Mouse (Mus musculus) stomach, embryonic 16.5 days (tissue): ENCODE measurements at regions not wholly inside any gene's neighbourhood (a gene's known extent, or its start where the extent isn't known, plus 50 kb on each side); places are given as distances from the start of the nearest gene placed in this dataset.

Experiments used
- ATAC-seq: fragments of 200-750 bp; cut with Nextera tagmentation; 2 replicates; pipeline ENCODE4 v1.8.0; 2017; ENCODE audit warnings: moderate number of reproducible peaks, moderate TSS enrichment; ENCODE audit not compliant: insufficient read depth, low FRiP score
- H3K27ac ChIP-seq: fragments of 300-500 bp; sonication (generic); 2 replicates; pipeline ENCODE4 v1.5.1; 2014; ENCODE audit warnings: low read length
- H3K27me3 ChIP-seq: fragments of 300-500 bp; sonication (generic); 2 replicates; pipeline ENCODE4 v1.6.1; 2014; ENCODE audit warnings: low read length, control low read depth, mixed read lengths; ENCODE audit not compliant: control insufficient read depth, insufficient read depth
- H3K36me3 ChIP-seq: fragments of 300-500 bp; sonication (generic); 2 replicates; pipeline ENCODE4 v1.6.1; 2014; ENCODE audit warnings: low read length; ENCODE audit not compliant: control insufficient read depth, insufficient read depth
- H3K4me1 ChIP-seq: fragments of 300-500 bp; sonication (generic); 2 replicates; pipeline ENCODE4 v1.6.1; 2014; ENCODE audit warnings: low read length, control low read depth, mixed read lengths; ENCODE audit not compliant: control insufficient read depth, insufficient read depth
- H3K4me2 ChIP-seq: fragments of 300-500 bp; sonication (generic); 2 replicates; pipeline ENCODE4 v1.6.1; 2014; ENCODE audit warnings: low read depth, low read length, mixed read lengths
- H3K4me3 ChIP-seq: fragments of 300-500 bp; sonication (generic); replicated peaks from 2 replicates; pipeline ENCODE4 v1.5.1; 2014; ENCODE audit warnings: mild to moderate bottlenecking, low read length
- H3K9ac ChIP-seq: fragments of 300-500 bp; sonication (generic); 2 replicates; pipeline ENCODE4 v1.6.1; 2014; ENCODE audit warnings: low read length
- H3K9me3 ChIP-seq: fragments of 300-500 bp; sonication (generic); replicated peaks from 2 replicates; pipeline ENCODE4 v1.6.1; 2016; ENCODE audit warnings: low read length, control low read depth; ENCODE audit not compliant: control insufficient read depth
- WGBS: fragments of 180-500 bp; shearing (Covaris S2); extraction: QIAGEN DNeasy Blood & Tissue Kit; methylation state at CpG from one replicate; pipeline ENCODE4 v1.1.7; 2014; 5-methylcytosine and 5-hydroxymethylcytosine counted together

- 83% methylated on average over 3 of the region's 3 CpGs for WGBS
- Histone ChIP-seq H3K4me2 (no peak overlapping the region), H3K36me3 (no peaks in the 10 kb centered on the region), H3K4me3 (no peak overlapping the region), H3K27ac (no peak overlapping the region), H3K4me1 (no peaks in the 10 kb centered on the region), H3K27me3 (no peaks in the 10 kb centered on the region), H3K9me3 (no peaks in the 10 kb centered on the region), H3K9ac (no peak overlapping the region)
- no peak for ATAC-seq
Measured at GRCm38 (mm10) chr4:45746451-45746850, 52.4 kb upstream of the Aldh1b1 start.

GRCm38 (mm10) chr4:45745746-45746145, 53.1 kb upstream of the Aldh1b1 start:
- no peaks in the 10 kb centered on the region for H3K9me3 ChIP-seq
- peak; percentile 39; the same call in 1 of the 2 replicates for ATAC-seq
- no peaks in the 10 kb centered on the region for H3K27me3 ChIP-seq
- 49% methylated on average over 9 of the region's 9 CpGs for WGBS
- H3K4me3 ChIP-seq = no peak overlapping the region
- H3K36me3 ChIP-seq = no peaks in the 10 kb centered on the region
- H3K27ac ChIP-seq = peak overlapping the region; percentile 17; the same call in 1 of the 2 replicates
- no peak overlapping the region for H3K4me2 ChIP-seq
- no peak overlapping the region; the same call in 1 of the 2 replicates for H3K9ac ChIP-seq
- H3K4me1 ChIP-seq = no peaks in the 10 kb centered on the region

GRCm38 (mm10) chr4:45744849-45745407, 53.9 kb upstream of the Aldh1b1 start:
- H3K4me3 ChIP-seq = no peak overlapping the region
- no peak overlapping the region for H3K4me2 ChIP-seq
- 78% methylated on average over 4 of the region's 4 CpGs for WGBS
- no peaks in the 10 kb centered on the region for H3K27me3 ChIP-seq
- no peak overlapping the region for H3K27ac ChIP-seq
- H3K36me3 ChIP-seq = no peaks in the 10 kb centered on the region
- no peaks in the 10 kb centered on the region for H3K9me3 ChIP-seq
- H3K4me1 ChIP-seq = no peaks in the 10 kb centered on the region
- H3K9ac ChIP-seq = no peak overlapping the region
- ATAC-seq = no peak

GRCm38 (mm10) chr4:45740779-45741365, 58.0 kb upstream of the Aldh1b1 start:
- Histone ChIP-seq H3K27ac (no peak overlapping the region), H3K4me1 (0 out of 2 replicates have a peak, but pooled peaks cover 2% of the 10 kb centered on the region), H3K27me3 (no peaks in the 10 kb centered on the region), H3K4me2 (no peak overlapping the region), H3K36me3 (no peaks in the 10 kb centered on the region), H3K4me3 (no peak overlapping the region), H3K9me3 (no peaks in the 10 kb centered on the region), H3K9ac (no peak overlapping the region)
- no peak for ATAC-seq
- WGBS = 86% methylated on average over 12 of the region's 12 CpGs

GRCm38 (mm10) chr4:45740319-45740718, 58.5 kb upstream of the Aldh1b1 start:
- Histone ChIP-seq H3K4me3 (no peak overlapping the region), H3K4me2 (no peak overlapping the region), H3K36me3 (no peaks in the 10 kb centered on the region), H3K9me3 (no peaks in the 10 kb centered on the region), H3K4me1 (0 out of 2 replicates have a peak, but pooled peaks cover 2% of the 10 kb centered on the region), H3K27me3 (no peaks in the 10 kb centered on the region), H3K27ac (no peak overlapping the region), H3K9ac (no peak overlapping the region)
- no peak for ATAC-seq
- WGBS = 66% methylated on average over 5 of the region's 5 CpGs

- no peak overlapping the region for H3K9ac ChIP-seq
- no peaks in the 10 kb centered on the region for H3K9me3 ChIP-seq
- no peaks in the 10 kb centered on the region for H3K27me3 ChIP-seq
- ATAC-seq = no peak
- no peak overlapping the region for H3K4me3 ChIP-seq
- 0 out of 2 replicates have a peak, but pooled peaks cover 2% of the 10 kb centered on the region for H3K4me1 ChIP-seq
- no peak overlapping the region for H3K27ac ChIP-seq
- no peak overlapping the region for H3K4me2 ChIP-seq
- 61% methylated on average over 3 of the region's 3 CpGs for WGBS
- no peaks in the 10 kb centered on the region for H3K36me3 ChIP-seq
Measured at GRCm38 (mm10) chr4:45739696-45740095, 59.1 kb upstream of the Aldh1b1 start.

- WGBS = 64% methylated on average over 9 of the region's 9 CpGs
- no peak for ATAC-seq
Measured at GRCm38 (mm10) chr4:45739168-45739567, 59.7 kb upstream of the Aldh1b1 start.

GRCm38 (mm10) chr4:45738746-45739145, 60.1 kb upstream of the Aldh1b1 start:
- no peaks in the 10 kb centered on the region for H3K27me3 ChIP-seq
- no peak overlapping the region for H3K9ac ChIP-seq
- H3K4me3 ChIP-seq = no peak overlapping the region
- H3K9me3 ChIP-seq = no peaks in the 10 kb centered on the region
- no peak for ATAC-seq
- 74% methylated on average over 11 of the region's 11 CpGs for WGBS
- no peak overlapping the region for H3K4me2 ChIP-seq
- H3K36me3 ChIP-seq = no peaks in the 10 kb centered on the region
- H3K4me1 ChIP-seq = 0 out of 2 replicates have a peak, but pooled peaks cover 2% of the 10 kb centered on the region
- H3K27ac ChIP-seq = no peak overlapping the region

More at GRCm38 (mm10) chr4:45739168-45739567, 59.7 kb upstream of the Aldh1b1 start:
- Histone ChIP-seq H3K4me2 (no peak overlapping the region), H3K27me3 (no peaks in the 10 kb centered on the region), H3K4me3 (no peak overlapping the region), H3K9me3 (no peaks in the 10 kb centered on the region), H3K36me3 (no peaks in the 10 kb centered on the region), H3K4me1 (0 out of 2 replicates have a peak, but pooled peaks cover 2% of the 10 kb centered on the region), H3K9ac (no peak overlapping the region), H3K27ac (no peak overlapping the region)

GRCm38 (mm10) chr4:45736215-45736815, 62.5 kb upstream of the Aldh1b1 start:
- Histone ChIP-seq H3K9ac (no peak overlapping the region), H3K27ac (peak overlapping the region; percentile 36; the same call in 1 of the 2 replicates), H3K4me2 (no peak overlapping the region), H3K27me3 (no peaks in the 10 kb centered on the region), H3K4me3 (no peak overlapping the region), H3K4me1 (0 out of 2 replicates have a peak, but pooled peaks cover 2% of the 10 kb centered on the region), H3K9me3 (no peaks in the 10 kb centered on the region), H3K36me3 (no peaks in the 10 kb centered on the region)
- ATAC-seq = no peak; the same call in 1 of the 2 replicates
- 42% methylated on average over 10 of the region's 10 CpGs for WGBS
